Comparison of ENCODE assay signal across 15 mouse cellular contexts in genomic region chr8:103750278-103751097, GRCm38 (mm10).
DNase-seq lines count a peak whose midpoint lies in the region; ATAC-seq and TF ChIP-seq lines count a peak whose summit lies in the region.
"Had no signal": no experiment of that assay in that cellular context is flagged by ENCODE, and none has a peak within 500 bp of the region (broad histone marks: within the 10 kb centered on the region; RNA-seq: fewer than 3 reads in every experiment).

No protein-coding gene starts in this region.

- H3K27me3 ChIP-seq in lung, embryonic 16.5 days (ENCODE audit: control insufficient read depth, insufficient read depth, low read depth, low read length) = no peaks in the 10 kb centered on the region
- H3K27me3 ChIP-seq in embryonic facial prominence, embryonic 13.5 days = no peaks in the 10 kb centered on the region
- H3K27me3 ChIP-seq in myocyte (ENCODE audit: control insufficient read depth, insufficient read depth, insufficient read length) = no peaks in the 10 kb centered on the region
- H3K27me3 ChIP-seq: embryonic facial prominence, embryonic 12.5 days; liver, embryonic 12.5 days had no signal

- no peak for DNase-seq in frontal cortex, postnatal 25 days (ENCODE audit: low spot score in 2 of 2)
- no peak for DNase-seq in lung, postnatal 10 days
- no peak for DNase-seq in left cerebral cortex, postnatal 4 days
- no peak for DNase-seq in cerebellum, adult 9-11 months
- DNase-seq: adrenal gland, adult 2 months; cerebellum, adult 11 months; gastrocnemius, adult 2 months; thymus, adult 18-20 months had no signal

- no peaks in the 10 kb centered on the region for H3K36me3 ChIP-seq in lung, embryonic 16.5 days (ENCODE audit: control insufficient read depth, insufficient read depth, low read length)
- H3K36me3 ChIP-seq in embryonic facial prominence, embryonic 13.5 days = no peaks in the 10 kb centered on the region
- no peaks in the 10 kb centered on the region for H3K36me3 ChIP-seq in myocyte (ENCODE audit: control insufficient read depth, insufficient read depth)
- H3K36me3 ChIP-seq: embryonic facial prominence, embryonic 12.5 days; liver, embryonic 12.5 days had no signal

- no peak for TF ChIP-seq POLR2A in myocyte (IDR thresholded peaks at IDR 0.05; ENCODE audit: insufficient read length, low read depth)

- H3K4me1 ChIP-seq in lung, embryonic 16.5 days (replicated peaks; ENCODE audit: control insufficient read depth, insufficient read depth, low read length) = peaks cover 3% of the 10 kb centered on the region; the same call in 1 of the 2 replicates
- peaks cover 10% of the 10 kb centered on the region; the same call in 1 of the 2 replicates for H3K4me1 ChIP-seq in embryonic facial prominence, embryonic 13.5 days
- H3K4me1 ChIP-seq: liver, embryonic 12.5 days had no signal

- 57% methylated on average over 12 of the region's 12 CpGs for WGBS in lung, embryonic 16.5 days
- 39% methylated on average over 12 of the region's 12 CpGs for WGBS in embryonic facial prominence, embryonic 13.5 days

- intact Hi-C loops in left cerebral cortex, postnatal 4 days (cut with DNase I) = no loop called here

- no peaks in the 10 kb centered on the region for H3K79me2 ChIP-seq in myocyte (ENCODE audit: control insufficient read depth, insufficient read depth)

- H3K4me2 ChIP-seq in lung, embryonic 16.5 days (ENCODE audit: low read depth, low read length) = no peak overlapping the region
- no peak overlapping the region for H3K4me2 ChIP-seq in embryonic facial prominence, embryonic 13.5 days
- H3K4me2 ChIP-seq in myocyte (ENCODE audit: low read depth) = peak overlapping the region; percentile 46
- H3K4me2 ChIP-seq: embryonic facial prominence, embryonic 12.5 days; liver, embryonic 12.5 days had no signal

- peak; percentile 76 for ATAC-seq in frontal cortex, adult (ENCODE audit: low TSS enrichment)
- 0 out of 2 replicates have a peak, but pooled peaks have one; percentile 49 for ATAC-seq in lung, embryonic 16.5 days (ENCODE audit: low read depth)
- ATAC-seq in embryonic facial prominence, embryonic 13.5 days (ENCODE audit: insufficient number of reproducible peaks, insufficient read depth, low FRiP score, low TSS enrichment, low read depth) = no peak
- ATAC-seq: intestine, embryonic 16.5 days; liver, embryonic 12.5 days had no signal

- H3K4me3 ChIP-seq in lung, embryonic 16.5 days (ENCODE audit: low read length) = no peak overlapping the region
- no peak overlapping the region for H3K4me3 ChIP-seq in embryonic facial prominence, embryonic 13.5 days
- no peak overlapping the region for H3K4me3 ChIP-seq in myocyte
- H3K4me3 ChIP-seq: embryonic facial prominence, embryonic 12.5 days; gastrocnemius, adult 2 months; liver, embryonic 12.5 days had no signal

- H3ac ChIP-seq in myocyte (ENCODE audit: control insufficient read depth, insufficient read length) = no peak overlapping the region

- H3K27ac ChIP-seq in lung, embryonic 16.5 days (ENCODE audit: low read length) = no peak overlapping the region
- peak overlapping the region; percentile 34 for H3K27ac ChIP-seq in embryonic facial prominence, embryonic 13.5 days
- H3K27ac ChIP-seq: embryonic facial prominence, embryonic 12.5 days; gastrocnemius, adult 2 months; liver, embryonic 12.5 days had no signal

- H3K9ac ChIP-seq in lung, embryonic 16.5 days (ENCODE audit: low read length) = no peak overlapping the region
- no peak overlapping the region for H3K9ac ChIP-seq in embryonic facial prominence, embryonic 13.5 days
- H3K9ac ChIP-seq: embryonic facial prominence, embryonic 12.5 days; liver, embryonic 12.5 days had no signal

- H3K9me3 ChIP-seq in lung, embryonic 16.5 days (ENCODE audit: control insufficient read depth, low read length) = no peaks in the 10 kb centered on the region
- no peaks in the 10 kb centered on the region for H3K9me3 ChIP-seq in embryonic facial prominence, embryonic 13.5 days
- H3K9me3 ChIP-seq: embryonic facial prominence, embryonic 12.5 days; liver, embryonic 12.5 days had no signal

TF ChIP-seq in myocyte, 11 proteins besides CTCF, POLR2A, EP300 and RAD21:
- peak in 2 of 3 experiments; percentile 92 to 95 for TF ChIP-seq MYOD1 (IDR thresholded peaks at IDR 0.05; ENCODE audit: control insufficient read depth in 1 of 3, insufficient read length in 2 of 3, low read depth in 2 of 3)
- TF ChIP-seq E2F4 (IDR thresholded peaks at IDR 0.05; ENCODE audit: insufficient read depth) = no peak
- peak; percentile 4 to 95 (median 91) for TF ChIP-seq MYOG (IDR thresholded peaks at IDR 0.05; ENCODE audit: control insufficient read depth in 1 of 3, insufficient read depth in 1 of 3, insufficient read length in 2 of 3, low read depth in 2 of 3)
- no peak for TF ChIP-seq TCF12 (IDR thresholded peaks at IDR 0.05; ENCODE audit: insufficient read depth, poor library complexity, severe bottlenecking)
- TF ChIP-seq USF1 (IDR thresholded peaks at IDR 0.05; ENCODE audit: low read depth) = peak; percentile 18
- no peak for TF ChIP-seq SRF (IDR thresholded peaks at IDR 0.05; ENCODE audit: control insufficient read depth, insufficient read length, low read depth)
- peak; percentile 32 for TF ChIP-seq TCF3 (IDR thresholded peaks at IDR 0.05; ENCODE audit: insufficient read length, low read depth)
